Mouse (Mus musculus) midbrain, embryonic 10.5 days (tissue): Measurements from ENCODE around the gene Ocln. TPM values are rescaled to one million over a fixed set of nuclear protein-coding genes. Genes with fewer than 3 reads are reported as not detected.
"Not testable (repeated sequence)": the region's sequence is repeated elsewhere in the genome, so short reads cannot be mapped to it uniquely, and the experiment has no call there.

Source experiments
- DNase-seq: peaks from one replicate; pipeline ENCODE4 v3.0.0-alpha.2; 2017; ENCODE audit warnings: low spot score
- H3K27ac ChIP-seq: fragments of 300-500 bp; sonication (generic); replicated peaks from 2 replicates; pipeline ENCODE4 v1.5.1; 2016; ENCODE audit warnings: mild to moderate bottlenecking
- H3K27me3 ChIP-seq: fragments of 300-500 bp; sonication (generic); 2 replicates; pipeline ENCODE4 v1.6.1; 2016; ENCODE audit warnings: low read depth, mild to moderate bottlenecking; ENCODE audit not compliant: poor library complexity, severe bottlenecking
- H3K36me3 ChIP-seq: fragments of 300-500 bp; sonication (generic); 2 replicates; pipeline ENCODE4 v1.6.1; 2016; ENCODE audit warnings: mild to moderate bottlenecking, moderate library complexity
- H3K4me1 ChIP-seq: fragments of 300-500 bp; sonication (generic); 2 replicates; pipeline ENCODE4 v1.6.1; 2016
- H3K4me3 ChIP-seq: fragments of 300-500 bp; sonication (generic); 2 replicates; pipeline ENCODE4 v1.5.1; 2016; ENCODE audit warnings: mild to moderate bottlenecking, moderate library complexity
- H3K9me3 ChIP-seq: fragments of 300-500 bp; sonication (generic); replicated peaks from 2 replicates; pipeline ENCODE4 v1.6.1; 2016; ENCODE audit warnings: mild to moderate bottlenecking
- WGBS: fragments of 180-500 bp; shearing (Covaris S2); methylation state at CpG from one replicate; pipeline ENCODE4 v1.1.7; 2016; 5-methylcytosine and 5-hydroxymethylcytosine counted together
- polyA plus RNA-seq: library from polyadenylated mRNA; unstranded; fragments of >200 nt; fragmentation: Nextera tagmentation; extraction: Ambion mirVana; gene quantifications from 2 replicates; pipeline ENCODE4 v1.2.1, GENCODE M21; 2016

The Ocln gene
- polyA plus RNA-seq, 1 experiment from 2014 or later = 1.2 TPM

- H3K27ac ChIP-seq, H3K4me3 ChIP-seq, H3K27me3 ChIP-seq, H3K9me3 ChIP-seq, H3K36me3 ChIP-seq, H3K4me1 ChIP-seq, DNase-seq: not testable (repeated sequence)
These were observed 52.9 kb downstream of the Ocln start for GRCm38 (mm10) chr13:100499625-100500024.

GRCm38 (mm10) chr13:100495337-100495736 is 57.2 kb downstream of the Ocln start:
- 90% methylated on average over 4 of the region's 4 CpGs for WGBS
- H3K4me3 ChIP-seq = no peak overlapping the region

GRCm38 (mm10) chr13:100494370-100494769 is 58.1 kb downstream of the Ocln start:
- H3K4me3 ChIP-seq, H3K36me3 ChIP-seq, DNase-seq, H3K27ac ChIP-seq, H3K9me3 ChIP-seq, H3K27me3 ChIP-seq: not testable (repeated sequence)
- WGBS = 60% methylated on average over 8 of the region's 8 CpGs
- H3K4me1 ChIP-seq = peaks cover 16% of the 10 kb centered on the region

More at GRCm38 (mm10) chr13:100495337-100495736, 57.2 kb downstream of the Ocln start:
- no peaks in the 10 kb centered on the region for H3K9me3 ChIP-seq
- no peaks in the 10 kb centered on the region for H3K27me3 ChIP-seq
- no peak for DNase-seq
- peaks cover 16% of the 10 kb centered on the region for H3K4me1 ChIP-seq
- H3K36me3 ChIP-seq = no peaks in the 10 kb centered on the region
- no peak overlapping the region for H3K27ac ChIP-seq

GRCm38 (mm10) chr13:100493313-100493712 is 59.2 kb downstream of the Ocln start:
- Histone ChIP-seq H3K4me3 (no peak overlapping the region), H3K4me1 (peaks cover 16% of the 10 kb centered on the region), H3K27me3 (no peaks in the 10 kb centered on the region), H3K27ac (no peak overlapping the region), H3K36me3 (peaks cover 16% of the 10 kb centered on the region), H3K9me3 (no peaks in the 10 kb centered on the region)
- WGBS = 83% methylated on average over 8 of the region's 8 CpGs
- no peak for DNase-seq

GRCm38 (mm10) chr13:100492061-100492787 is 60.3 kb downstream of the Ocln start, which contains the start of gene Gtf2h2:
TSS of gene Gtf2h2 (minus strand) at chr13:100492579.
- Histone ChIP-seq H3K27ac (peak within 1 kb of the TSS; percentile 94), H3K9me3 (no peaks in the 10 kb centered on the region), H3K36me3 (peaks cover 27% of the 10 kb centered on the region), H3K4me3 (peak within 1 kb of the TSS; percentile 94), H3K27me3 (no peaks in the 10 kb centered on the region), H3K4me1 (peaks cover 16% of the 10 kb centered on the region)
- WGBS = under 1% methylated on average over 51 of the region's 51 CpGs
- peak; percentile 89 for DNase-seq

GRCm38 (mm10) chr13:100491623-100492022 is 60.9 kb downstream of the Ocln start:
- Histone ChIP-seq H3K4me1 (peaks cover 16% of the 10 kb centered on the region), H3K27ac (peak overlapping the region; percentile 94), H3K27me3 (no peaks in the 10 kb centered on the region), H3K9me3 (no peaks in the 10 kb centered on the region), H3K4me3 (peak overlapping the region; percentile 94), H3K36me3 (peaks cover 33% of the 10 kb centered on the region)
- DNase-seq = no peak
- WGBS = 17% methylated on average over 6 of the region's 6 CpGs

- no peak overlapping the region for H3K4me3 ChIP-seq
- H3K4me1 ChIP-seq = peaks cover 16% of the 10 kb centered on the region
- peaks cover 43% of the 10 kb centered on the region for H3K36me3 ChIP-seq
- H3K27ac ChIP-seq = no peak overlapping the region
- no peaks in the 10 kb centered on the region for H3K27me3 ChIP-seq
- no peak for DNase-seq
- H3K9me3 ChIP-seq = no peaks in the 10 kb centered on the region
- WGBS = 93% methylated on average over 5 of the region's 5 CpGs
These were observed 62.1 kb downstream of the Ocln start for GRCm38 (mm10) chr13:100490424-100490823.

GRCm38 (mm10) chr13:100483610-100484009 is 68.9 kb downstream of the Ocln start:
- H3K4me3 ChIP-seq = no peak overlapping the region
- no peaks in the 10 kb centered on the region for H3K27me3 ChIP-seq
- WGBS = 92% methylated on average over 7 of the region's 7 CpGs
- DNase-seq = no peak
- peaks cover 95% of the 10 kb centered on the region for H3K36me3 ChIP-seq
- no peaks in the 10 kb centered on the region for H3K9me3 ChIP-seq
- H3K4me1 ChIP-seq = no peaks in the 10 kb centered on the region
- no peak overlapping the region for H3K27ac ChIP-seq

GRCm38 (mm10) chr13:100463527-100464222 is 88.8 kb downstream of the Ocln start:
- Histone ChIP-seq H3K36me3 (peaks cover 76% of the 10 kb centered on the region), H3K27ac (no peak overlapping the region), H3K4me1 (no peaks in the 10 kb centered on the region), H3K27me3 (no peaks in the 10 kb centered on the region), H3K9me3 (no peaks in the 10 kb centered on the region; the same call in 1 of the 2 replicates), H3K4me3 (no peak overlapping the region)
- WGBS = 96% methylated on average over 2 of the region's 2 CpGs
- DNase-seq = no peak

GRCm38 (mm10) chr13:100461336-100461735 is 91.2 kb downstream of the Ocln start:
- 88% methylated on average over 3 of the region's 3 CpGs for WGBS

GRCm38 (mm10) chr13:100452415-100453127 is 99.9 kb downstream of the Ocln start, which contains the start of gene Naip1:
TSS of gene Naip1 (minus strand) at chr13:100452869.
- not testable (repeated sequence) for H3K27me3 ChIP-seq, H3K36me3 ChIP-seq, H3K4me1 ChIP-seq, DNase-seq, H3K4me3 ChIP-seq, H3K9me3 ChIP-seq, H3K27ac ChIP-seq
- WGBS = 82% methylated on average over 8 of the region's 8 CpGs

More at GRCm38 (mm10) chr13:100461336-100461735, 91.2 kb downstream of the Ocln start:
- no peaks in the 10 kb centered on the region for H3K4me1 ChIP-seq
- no peaks in the 10 kb centered on the region for H3K27me3 ChIP-seq
- H3K9me3 ChIP-seq = no peaks in the 10 kb centered on the region
- no peak overlapping the region for H3K27ac ChIP-seq
- peaks cover 53% of the 10 kb centered on the region for H3K36me3 ChIP-seq
- no peak overlapping the region for H3K4me3 ChIP-seq
- no peak for DNase-seq

- H3K27me3 ChIP-seq = no peaks in the 10 kb centered on the region
- no peaks in the 10 kb centered on the region for H3K4me1 ChIP-seq
- WGBS = 80% methylated on average over 1 of the region's 1 CpGs
- no peaks in the 10 kb centered on the region for H3K9me3 ChIP-seq
- no peak overlapping the region for H3K4me3 ChIP-seq
- no peak overlapping the region for H3K27ac ChIP-seq
- H3K36me3 ChIP-seq = no peaks in the 10 kb centered on the region
- no peak for DNase-seq
These were observed 103.0 kb downstream of the Ocln start for GRCm38 (mm10) chr13:100449495-100449894.
